Mouse (Mus musculus) kidney, embryonic 14.5 days (tissue): ENCODE measurements at regions not wholly inside any gene's neighbourhood (a gene's known extent, or its start where the extent isn't known, plus 50 kb on each side); places are given as distances from the start of the nearest gene placed in this dataset.
A peak's percentile ranks its signal among the peaks of the same experiment; 100 is the strongest.

ENCODE experiments used
- ATAC-seq: fragments of 200-750 bp; cut with Nextera tagmentation; 2 replicates; pipeline ENCODE4 v1.8.0; 2017; ENCODE audit warnings: moderate number of reproducible peaks, mild to moderate bottlenecking, moderate TSS enrichment, moderate library complexity; ENCODE audit not compliant: low FRiP score, low TSS enrichment
- H3K27ac ChIP-seq: fragments of 300-500 bp; sonication (generic); 2 replicates; pipeline ENCODE4 v1.5.1; 2014; ENCODE audit warnings: low read depth, mild to moderate bottlenecking, low read length, moderate library complexity, mixed read lengths
- H3K27me3 ChIP-seq: fragments of 300-500 bp; sonication (generic); 2 replicates; pipeline ENCODE4 v1.6.1; 2014; ENCODE audit warnings: mild to moderate bottlenecking, low read length; ENCODE audit not compliant: control insufficient read depth, insufficient read depth
- H3K36me3 ChIP-seq: fragments of 300-500 bp; sonication (generic); 2 replicates; pipeline ENCODE4 v1.6.1; 2014; ENCODE audit warnings: low read length, mixed read lengths; ENCODE audit not compliant: control insufficient read depth, insufficient read depth
- H3K4me1 ChIP-seq: fragments of 300-500 bp; sonication (generic); 2 replicates; pipeline ENCODE4 v1.6.1; 2014; ENCODE audit warnings: low read length, mixed read lengths; ENCODE audit not compliant: control insufficient read depth, insufficient read depth
- H3K4me2 ChIP-seq: fragments of 300-500 bp; sonication (generic); replicated peaks from 2 replicates; pipeline ENCODE4 v1.6.1; 2014; ENCODE audit warnings: low read depth, mild to moderate bottlenecking, low read length
- H3K4me3 ChIP-seq: fragments of 300-500 bp; sonication (generic); 2 replicates; pipeline ENCODE4 v1.5.1; 2014; ENCODE audit warnings: mild to moderate bottlenecking, low read length
- H3K9ac ChIP-seq: fragments of 300-500 bp; sonication (generic); 2 replicates; pipeline ENCODE4 v1.6.1; 2014; ENCODE audit warnings: low read depth, mild to moderate bottlenecking, low read length, moderate library complexity
- H3K9me3 ChIP-seq: fragments of 300-500 bp; sonication (generic); 2 replicates; pipeline ENCODE4 v1.6.1; 2016; ENCODE audit warnings: low read length; ENCODE audit not compliant: control insufficient read depth
- WGBS: fragments of 180-500 bp; shearing (Covaris S2); extraction: QIAGEN DNeasy Blood & Tissue Kit; methylation state at CpG from one replicate; pipeline ENCODE4 v1.1.7; 2014; 5-methylcytosine and 5-hydroxymethylcytosine counted together

GRCm38 (mm10) chr3:143949656-143950055 is 255.4 kb downstream of the Lmo4 start:
- Histone ChIP-seq H3K4me3 (no peak overlapping the region), H3K36me3 (no peaks in the 10 kb centered on the region), H3K27me3 (no peaks in the 10 kb centered on the region; the same call in 1 of the 2 replicates), H3K4me1 (no peaks in the 10 kb centered on the region), H3K9ac (no peak overlapping the region), H3K4me2 (no peak overlapping the region), H3K9me3 (no peaks in the 10 kb centered on the region), H3K27ac (no peak overlapping the region)
- ATAC-seq, result no peak
- WGBS, result 42% methylated on average over 8 of the region's 8 CpGs

GRCm38 (mm10) chr3:143949026-143949637 is 255.9 kb downstream of the Lmo4 start:
- H3K4me3 ChIP-seq, result no peak overlapping the region
- no peak overlapping the region for H3K9ac ChIP-seq
- ATAC-seq, result no peak
- no peaks in the 10 kb centered on the region for H3K36me3 ChIP-seq
- H3K9me3 ChIP-seq, result no peaks in the 10 kb centered on the region
- 64% methylated on average over 11 of the region's 11 CpGs for WGBS
- no peak overlapping the region for H3K27ac ChIP-seq
- no peaks in the 10 kb centered on the region; the same call in 1 of the 2 replicates for H3K27me3 ChIP-seq
- H3K4me1 ChIP-seq, result no peaks in the 10 kb centered on the region
- no peak overlapping the region for H3K4me2 ChIP-seq

GRCm38 (mm10) chr3:143947938-143948267 is 257.1 kb downstream of the Lmo4 start:
- Histone ChIP-seq H3K4me2 (no peak overlapping the region), H3K4me1 (no peaks in the 10 kb centered on the region), H3K4me3 (no peak overlapping the region), H3K9ac (no peak overlapping the region), H3K9me3 (no peaks in the 10 kb centered on the region), H3K27ac (no peak overlapping the region), H3K36me3 (no peaks in the 10 kb centered on the region), H3K27me3 (no peaks in the 10 kb centered on the region; the same call in 1 of the 2 replicates)
- ATAC-seq, result no peak
- 45% methylated on average over 3 of the region's 3 CpGs for WGBS

DNA sequence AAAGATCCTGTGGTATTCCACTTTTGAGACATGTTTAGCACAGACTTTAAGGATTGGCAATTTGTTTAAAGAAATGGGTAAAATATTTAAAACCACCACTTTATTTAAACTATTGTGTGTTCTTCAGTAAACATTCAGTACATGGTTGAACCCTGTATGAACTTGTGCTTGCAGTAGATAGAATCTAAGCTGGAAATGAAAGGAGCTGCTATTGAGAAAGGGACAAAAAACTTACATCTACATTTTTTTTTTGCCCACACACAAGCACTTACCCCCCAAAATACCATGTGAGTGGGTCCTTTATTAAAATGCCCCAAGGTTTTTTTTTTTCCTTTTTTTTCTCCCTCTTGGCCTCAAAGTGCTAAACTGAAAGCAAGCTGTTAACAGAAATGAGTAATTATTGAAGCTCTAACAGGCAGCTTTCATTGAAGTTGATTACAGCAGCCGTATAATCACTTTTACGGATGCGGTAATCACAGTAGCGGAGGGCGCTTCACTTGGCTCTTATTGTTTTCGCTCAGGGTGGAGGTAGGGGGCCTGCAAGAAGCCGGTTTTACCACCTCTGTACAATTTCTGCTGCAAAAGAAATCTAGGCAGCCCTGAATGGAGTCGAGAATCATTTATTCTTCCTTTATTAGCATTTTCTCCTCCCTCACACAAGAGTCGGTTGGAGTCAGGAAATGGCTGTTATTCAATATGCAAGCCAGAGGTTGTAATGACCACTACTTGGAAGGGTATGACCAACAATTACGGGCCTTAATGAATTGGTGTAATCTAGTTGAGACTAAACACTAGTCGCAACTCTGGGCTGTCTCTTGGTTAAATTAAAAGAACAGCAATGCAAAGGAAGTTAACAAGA is 257.7 kb downstream of the Lmo4 start:
- Histone ChIP-seq H3K4me1 (no peaks in the 10 kb centered on the region), H3K9ac (no peak overlapping the region), H3K4me3 (no peak overlapping the region), H3K27me3 (no peaks in the 10 kb centered on the region; the same call in 1 of the 2 replicates), H3K27ac (no peak overlapping the region), H3K4me2 (peak overlapping the region; percentile 21), H3K9me3 (no peaks in the 10 kb centered on the region), H3K36me3 (no peaks in the 10 kb centered on the region)
- no peak for ATAC-seq
- 18% methylated on average over 11 of the region's 11 CpGs for WGBS

GRCm38 (mm10) chr3:143939068-143939709 is 265.8 kb downstream of the Lmo4 start:
- Histone ChIP-seq H3K9ac (no peak overlapping the region), H3K36me3 (no peaks in the 10 kb centered on the region), H3K27me3 (no peaks in the 10 kb centered on the region), H3K9me3 (no peaks in the 10 kb centered on the region), H3K4me3 (no peak overlapping the region), H3K4me2 (no peak overlapping the region), H3K27ac (no peak overlapping the region), H3K4me1 (no peaks in the 10 kb centered on the region)
- WGBS, result 90% methylated on average over 3 of the region's 3 CpGs
- ATAC-seq, result no peak

- H3K27me3 ChIP-seq, result no peaks in the 10 kb centered on the region
- no peak overlapping the region for H3K9ac ChIP-seq
- H3K4me3 ChIP-seq, result no peak overlapping the region
- no peak overlapping the region for H3K4me2 ChIP-seq
- H3K27ac ChIP-seq, result no peak overlapping the region
- H3K36me3 ChIP-seq, result no peaks in the 10 kb centered on the region
- no peaks in the 10 kb centered on the region for H3K9me3 ChIP-seq
- ATAC-seq, result no peak
- 60% methylated on average over 6 of the region's 6 CpGs for WGBS
- H3K4me1 ChIP-seq, result no peaks in the 10 kb centered on the region
Measured at GRCm38 (mm10) chr3:143925322-143925721, 279.7 kb downstream of the Lmo4 start.

DNA sequence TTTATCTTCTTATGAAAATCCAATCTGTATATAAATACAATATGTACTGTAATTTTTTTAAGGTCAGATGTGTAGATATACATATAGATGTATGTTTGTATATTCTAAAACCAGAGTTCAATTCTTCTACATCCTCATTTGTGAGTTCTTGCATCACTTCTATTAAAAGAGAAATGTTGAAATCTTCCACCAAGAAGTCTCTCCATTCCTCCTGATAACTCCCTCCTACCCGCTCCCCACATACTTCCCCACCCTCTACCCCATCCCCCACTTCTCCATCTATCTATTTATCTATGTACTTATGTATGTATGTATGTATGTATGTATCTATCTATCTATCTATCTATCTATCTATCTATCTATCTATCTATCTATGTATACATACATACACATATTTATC is 285.3 kb downstream of the Lmo4 start:
- Histone ChIP-seq H3K27me3 (no peaks in the 10 kb centered on the region), H3K9me3 (no peaks in the 10 kb centered on the region), H3K9ac (no peak overlapping the region), H3K4me1 (no peaks in the 10 kb centered on the region), H3K4me2 (no peak overlapping the region), H3K4me3 (no peak overlapping the region), H3K27ac (no peak overlapping the region), H3K36me3 (no peaks in the 10 kb centered on the region)
- ATAC-seq, result no peak
- WGBS, result 97% methylated on average over 1 of the region's 1 CpGs

DNA sequence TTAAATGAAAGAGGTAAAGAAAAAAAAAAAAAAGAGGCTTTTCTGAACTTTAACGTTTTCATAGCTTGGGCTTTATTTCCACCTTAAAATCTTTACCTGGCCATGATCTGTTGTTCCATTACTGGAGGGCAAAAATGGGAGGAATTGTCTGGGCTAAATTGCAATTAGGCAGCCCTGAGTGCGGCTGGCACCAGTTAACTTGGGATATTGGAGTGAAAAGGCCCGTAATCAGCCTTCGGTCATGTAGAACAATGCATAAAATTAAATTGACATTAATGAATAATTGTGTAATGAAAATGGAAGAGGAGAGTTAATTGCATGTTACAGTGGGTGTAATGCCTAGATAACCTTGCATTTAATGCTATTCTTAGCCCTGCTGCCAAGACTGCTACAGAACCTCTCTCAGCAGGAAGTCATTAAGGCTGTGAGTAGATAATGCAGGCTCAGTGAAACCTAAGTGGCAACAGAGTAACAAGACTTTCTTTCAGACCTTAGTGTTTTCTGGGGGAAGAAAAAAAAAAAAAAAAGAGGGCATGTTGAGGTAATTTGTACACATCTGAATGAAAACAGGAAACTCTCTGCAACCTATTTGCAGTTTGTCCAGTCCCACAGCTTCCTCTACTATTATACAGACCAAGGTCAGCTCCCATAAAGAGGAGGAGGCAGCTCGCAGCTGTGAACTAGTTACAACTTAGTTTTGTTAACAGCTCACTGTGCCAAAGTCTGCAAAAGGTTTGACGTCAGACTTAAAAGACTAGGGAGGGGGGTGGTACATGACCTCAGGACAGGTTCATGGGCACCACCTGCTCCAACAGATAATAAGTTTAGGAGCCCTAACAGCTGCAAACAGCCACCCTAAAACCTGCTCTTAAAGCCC is 290.4 kb downstream of the Lmo4 start:
- no peaks in the 10 kb centered on the region for H3K36me3 ChIP-seq

More for the DNA sequence above, 290.4 kb downstream of the Lmo4 start:
- H3K4me3 ChIP-seq, result no peak overlapping the region
- ATAC-seq, result 0 out of 2 replicates have a peak, but pooled peaks have one; percentile 28
- no peak overlapping the region for H3K4me2 ChIP-seq
- H3K9ac ChIP-seq, result no peak overlapping the region
- no peak overlapping the region for H3K27ac ChIP-seq
- H3K9me3 ChIP-seq, result no peaks in the 10 kb centered on the region
- no peaks in the 10 kb centered on the region for H3K27me3 ChIP-seq
- no peaks in the 10 kb centered on the region for H3K4me1 ChIP-seq
- 42% methylated on average over 6 of the region's 6 CpGs for WGBS
